Mouse (Mus musculus): Measurements from ENCODE around the gene Gmeb2.
A peak's percentile ranks its signal among the peaks of the same experiment; 100 is the strongest.

Gmeb2 gene

DNA sequence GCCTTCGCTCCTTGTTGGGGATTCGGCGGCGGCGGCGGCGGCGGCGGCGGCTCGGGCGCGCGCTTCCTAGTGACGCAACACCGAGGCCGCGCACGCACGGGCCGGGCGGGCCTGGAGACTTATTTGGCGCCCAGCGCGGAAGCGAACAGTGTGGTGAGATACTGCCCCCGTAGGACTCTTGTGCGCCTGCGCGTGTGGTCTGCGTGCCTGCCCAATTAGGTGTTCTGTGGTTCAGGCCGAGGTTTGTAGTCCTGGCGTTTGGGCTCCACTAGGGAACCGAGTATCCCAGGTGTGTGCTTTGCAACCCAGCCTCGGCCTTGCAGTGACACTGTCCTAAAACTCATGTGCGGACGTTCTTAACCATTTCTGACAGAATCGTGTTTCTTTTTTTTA lies at the start of gene Gmeb2:
Gene Gmeb2, minus strand, starts transcription at position 78 of the 393 bp plus-strand sequence.
- peak; percentile 95 for DNase-seq

DNA sequence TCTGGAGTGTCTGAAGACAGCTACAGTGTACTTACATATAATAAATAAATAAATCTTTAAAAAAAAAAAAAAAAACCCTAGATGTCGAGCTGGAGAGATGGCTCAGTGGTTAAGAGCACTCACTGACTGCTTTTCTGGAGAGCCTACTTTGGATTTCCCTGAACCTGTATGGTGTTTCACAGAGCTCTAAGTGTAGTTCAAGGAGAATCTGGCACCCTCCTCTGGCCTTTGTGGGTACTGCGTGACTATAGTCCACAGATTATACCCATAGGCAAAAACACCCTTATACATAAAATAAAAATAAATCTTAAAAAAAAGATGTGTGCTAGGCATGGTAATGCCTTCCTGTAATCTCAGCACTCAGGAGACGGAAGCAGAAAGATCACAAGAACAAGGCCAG lies 46.2 kb upstream of the Gmeb2 start:
- peak; percentile 57 for DNase-seq

DNA sequence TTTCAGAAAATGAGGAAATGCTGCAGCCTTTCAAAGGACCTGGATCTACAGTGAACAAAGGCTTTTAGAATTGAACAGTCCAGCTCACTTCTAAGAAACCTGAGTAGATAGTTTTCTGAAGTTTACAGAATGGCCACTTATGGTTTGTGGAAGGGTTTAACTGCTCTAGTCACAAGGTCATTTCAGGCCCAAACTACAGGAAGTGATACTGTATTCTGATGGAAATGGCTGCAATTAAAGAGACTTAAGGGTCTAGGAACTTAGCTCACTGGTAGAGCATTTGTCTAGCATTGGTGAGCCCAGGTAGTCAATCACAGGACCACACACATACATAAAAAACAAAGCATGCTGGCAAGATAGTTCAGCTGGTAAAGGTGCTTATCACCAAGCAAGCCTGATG lies 44.7 kb upstream of the Gmeb2 start:
- DNase-seq, result no peak

- no peak for DNase-seq
Observed at GRCm38 (mm10) chr2:181326098-181326497, 38.3 kb upstream of the Gmeb2 start.

GRCm38 (mm10) chr2:181322136-181322535 lies 34.3 kb upstream of the Gmeb2 start:
- no peak for DNase-seq

DNA sequence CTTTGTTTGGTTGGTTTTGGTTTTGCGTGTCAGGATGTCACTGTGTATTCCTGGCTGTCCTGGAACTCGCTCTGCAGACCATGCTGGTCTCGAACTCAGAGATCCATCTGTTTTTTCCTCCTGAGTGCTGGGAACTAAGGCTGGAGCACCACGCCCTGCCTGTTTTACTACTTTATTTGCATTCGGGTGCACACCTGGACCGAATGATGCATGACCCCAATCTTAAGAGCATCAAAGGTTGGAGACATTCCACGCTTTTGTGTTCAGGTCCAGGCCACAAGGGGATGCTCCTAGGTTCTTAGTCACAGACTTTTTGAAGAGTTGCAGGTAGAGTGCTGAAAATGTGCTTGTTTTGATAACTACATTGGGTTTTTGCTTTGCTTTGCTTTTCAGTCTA lies 32.3 kb upstream of the Gmeb2 start:
- DNase-seq, result no peak

GRCm38 (mm10) chr2:181319248-181320102 lies 31.6 kb upstream of the Gmeb2 start, which contains the start of gene Rtel1:
Gene Rtel1 (plus strand): TSS chr2:181319739.
- DNase-seq, result peak; percentile 76

DNA sequence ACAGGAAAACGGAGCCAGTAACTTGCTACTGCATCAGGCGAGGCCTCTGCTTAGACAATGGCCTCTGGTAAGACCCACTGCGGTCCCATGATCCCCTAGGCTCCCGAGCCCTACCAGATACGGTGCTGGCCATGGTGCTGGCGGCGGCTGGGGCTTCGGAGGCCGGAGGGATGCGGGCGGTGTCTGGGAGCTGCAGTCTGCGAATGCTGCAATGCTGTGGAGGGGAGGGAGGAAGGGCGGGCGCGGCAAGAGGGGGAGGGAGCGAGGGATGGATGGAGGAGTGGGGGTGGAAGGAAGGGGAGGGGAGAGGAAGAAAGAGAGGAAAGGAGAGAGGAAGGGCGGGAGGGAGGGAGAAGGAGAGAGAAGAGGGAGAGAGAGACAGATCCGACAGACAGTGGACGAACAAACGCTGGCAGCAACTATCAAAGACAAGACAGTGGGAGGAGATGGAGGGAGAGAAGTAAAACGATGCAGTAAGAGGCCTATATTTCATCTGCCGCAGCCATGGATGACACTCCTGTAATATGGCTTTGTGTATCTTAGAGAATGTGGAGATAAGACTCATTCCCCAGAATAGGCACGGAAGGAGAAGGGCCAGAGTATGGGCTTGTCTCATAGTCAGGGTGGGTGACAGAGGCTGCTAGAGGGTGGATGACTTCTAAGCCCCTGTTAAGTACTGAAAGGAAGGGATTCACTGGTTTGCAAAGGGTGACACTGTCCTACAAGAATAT lies 26.4 kb upstream of the Gmeb2 start, which contains the start of gene Stmn3:
Gene Stmn3, minus strand, starts transcription at position 421 of the 731 bp plus-strand sequence.
- DNase-seq, result peak; percentile 80

- DNase-seq, result peak; percentile 49
Observed at GRCm38 (mm10) chr2:181313344-181314079, 25.7 kb upstream of the Gmeb2 start.

- no peak for DNase-seq
Observed at GRCm38 (mm10) chr2:181313006-181313343, 25.1 kb upstream of the Gmeb2 start.

GRCm38 (mm10) chr2:181312435-181312834 lies 24.6 kb upstream of the Gmeb2 start:
- no peak for DNase-seq

DNA sequence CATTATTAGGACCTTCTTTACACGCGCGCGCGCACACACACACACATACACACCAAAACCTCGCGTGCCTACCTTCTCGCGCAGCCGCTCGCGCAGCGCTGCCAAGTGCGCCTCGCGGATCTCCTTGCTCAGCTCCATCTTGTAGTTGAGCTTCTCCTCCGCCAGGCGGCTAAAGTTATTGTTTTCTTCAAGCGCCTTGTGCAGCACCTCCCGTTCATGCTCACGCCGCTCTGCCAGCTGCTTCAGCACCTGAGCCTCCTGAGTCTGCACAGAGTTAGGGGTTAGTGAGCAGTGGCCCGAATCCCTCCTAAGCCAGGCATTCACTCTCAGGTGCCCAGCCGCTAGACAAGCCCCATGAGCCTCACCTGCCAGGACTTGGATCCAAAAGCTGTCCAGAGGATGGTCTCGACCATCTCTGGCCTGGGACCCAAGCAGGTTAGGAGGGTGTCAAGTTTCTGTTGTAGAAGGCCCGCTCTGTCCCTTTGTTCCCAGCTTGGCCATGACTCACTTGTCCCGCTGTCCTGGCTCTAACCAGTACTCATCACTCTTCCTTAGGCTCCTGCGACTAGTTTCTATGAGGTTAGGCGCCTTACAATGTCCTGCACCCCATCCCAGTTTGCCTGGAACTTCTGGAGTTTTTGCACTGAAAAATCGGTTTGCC lies 19.4 kb upstream of the Gmeb2 start:
- peak; percentile 52 for DNase-seq

- no peak for DNase-seq
Observed at GRCm38 (mm10) chr2:181304944-181305343, 17.1 kb upstream of the Gmeb2 start.

GRCm38 (mm10) chr2:181302041-181302440 lies 14.2 kb upstream of the Gmeb2 start:
- DNase-seq, result no peak

DNA sequence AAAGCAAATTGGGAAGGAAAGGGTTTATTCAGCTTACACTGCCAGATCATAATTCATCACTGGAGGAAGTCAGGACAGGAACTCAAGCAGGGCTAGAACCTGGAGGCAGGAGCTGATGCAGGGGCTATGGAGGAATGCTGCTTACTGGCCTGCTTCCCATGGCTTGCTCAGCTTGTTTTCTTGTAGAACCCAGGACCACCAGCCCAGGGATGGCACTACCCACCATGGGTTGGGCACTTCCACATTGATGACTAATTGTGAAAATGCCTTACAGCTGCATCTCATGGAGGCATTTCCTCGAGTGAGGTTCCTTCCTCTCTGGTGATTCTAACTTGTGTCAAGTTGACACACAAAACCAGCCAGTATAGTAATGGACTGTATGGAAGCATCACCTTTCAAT lies 3.1 kb upstream of the Gmeb2 start:
- DNase-seq, result no peak

DNA sequence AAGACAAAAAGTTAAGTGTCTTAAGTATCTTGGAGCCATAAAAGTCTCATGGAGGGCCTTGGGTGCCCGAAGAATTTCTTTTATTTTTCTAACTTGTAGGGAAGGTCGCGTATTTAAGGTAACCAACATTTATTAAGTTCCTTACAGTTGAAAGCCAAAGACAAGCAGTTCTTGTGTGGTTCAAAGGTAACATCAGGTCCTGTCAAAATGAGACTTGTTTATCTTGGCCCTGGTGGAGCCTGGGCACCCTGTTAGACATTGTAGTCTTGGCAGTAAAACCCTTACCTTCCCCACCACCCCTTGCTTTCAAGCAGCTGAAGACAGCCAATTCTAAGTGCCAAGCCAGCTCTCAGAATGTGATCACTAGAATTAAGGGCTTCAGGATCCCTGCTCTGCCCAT lies 856 bp upstream of the Gmeb2 start:
- no peak for DNase-seq

DNA sequence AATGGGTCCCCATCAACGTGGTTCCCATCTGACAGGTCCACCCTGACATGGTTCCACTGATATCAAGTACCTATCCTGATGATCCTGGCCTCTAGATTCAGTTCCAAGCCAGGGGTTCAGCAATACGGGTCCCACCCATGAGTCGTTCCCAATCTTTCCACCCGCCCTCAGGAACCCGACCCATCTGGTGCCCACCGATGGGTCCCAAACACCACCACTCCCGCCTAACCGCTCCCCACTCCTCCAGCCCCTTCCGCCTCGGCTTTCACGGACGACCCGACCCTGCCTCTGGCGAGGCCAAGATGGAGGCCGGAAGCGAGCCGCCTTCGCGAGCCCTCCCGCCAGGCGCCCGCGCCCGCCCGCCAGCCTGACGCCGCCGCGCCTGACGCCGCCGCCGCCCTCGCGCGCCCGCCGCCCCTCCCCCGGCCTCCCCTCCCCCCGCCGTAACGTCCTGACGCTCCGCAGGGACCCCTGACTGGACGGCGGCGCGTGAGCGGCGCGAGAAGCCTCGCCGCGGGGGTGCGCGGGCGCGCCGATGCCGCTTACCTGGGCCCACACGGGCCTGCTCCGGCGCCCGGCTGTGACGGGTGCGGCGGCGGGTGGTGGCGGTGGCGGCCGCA lies 387 bp downstream of the Gmeb2 start:
- peak; percentile 80 for DNase-seq

- DNase-seq, result no peak
Observed at GRCm38 (mm10) chr2:181286629-181287337, 1.1 kb downstream of the Gmeb2 start.

DNA sequence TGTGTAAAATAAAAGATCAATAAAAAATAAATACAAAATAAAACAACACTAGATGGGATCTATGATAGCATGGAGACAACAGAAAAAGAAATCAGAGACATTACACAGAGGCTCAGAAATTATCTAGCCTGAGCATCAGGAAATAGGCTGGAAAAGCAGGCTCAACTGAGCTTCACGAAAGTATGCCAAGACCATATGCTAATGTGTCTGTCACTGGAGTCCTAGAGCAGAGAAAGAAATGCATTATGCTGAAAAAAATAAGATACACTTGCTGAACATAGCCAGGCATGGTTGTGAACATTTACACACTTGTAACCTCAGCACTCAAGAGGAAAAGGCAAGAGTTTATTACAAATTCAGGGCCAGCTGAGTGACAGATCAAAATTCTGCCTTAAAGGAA lies 7.9 kb downstream of the Gmeb2 start:
- DNase-seq, result no peak

GRCm38 (mm10) chr2:181277866-181278265 lies 10.0 kb downstream of the Gmeb2 start:
- no peak for DNase-seq

DNA sequence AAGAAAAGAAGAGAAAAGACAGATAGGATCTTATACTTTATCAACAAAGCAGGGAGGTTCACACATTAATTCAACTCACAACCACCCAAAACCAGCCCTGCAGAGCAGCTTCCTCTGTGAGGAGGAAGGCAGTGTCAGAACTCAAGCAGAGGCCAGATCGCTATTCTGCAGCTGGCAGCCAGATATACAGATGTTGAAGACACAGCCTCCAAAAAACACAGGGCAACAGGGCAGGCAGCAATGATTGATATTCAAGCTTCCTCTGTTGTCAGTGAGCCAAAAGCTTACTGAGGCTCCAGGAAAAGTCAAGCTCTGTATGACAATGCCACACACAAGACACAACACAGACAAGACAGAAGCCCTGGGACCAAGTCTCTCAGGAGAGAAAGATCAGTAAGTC lies 11.1 kb downstream of the Gmeb2 start:
- no peak for DNase-seq

DNA sequence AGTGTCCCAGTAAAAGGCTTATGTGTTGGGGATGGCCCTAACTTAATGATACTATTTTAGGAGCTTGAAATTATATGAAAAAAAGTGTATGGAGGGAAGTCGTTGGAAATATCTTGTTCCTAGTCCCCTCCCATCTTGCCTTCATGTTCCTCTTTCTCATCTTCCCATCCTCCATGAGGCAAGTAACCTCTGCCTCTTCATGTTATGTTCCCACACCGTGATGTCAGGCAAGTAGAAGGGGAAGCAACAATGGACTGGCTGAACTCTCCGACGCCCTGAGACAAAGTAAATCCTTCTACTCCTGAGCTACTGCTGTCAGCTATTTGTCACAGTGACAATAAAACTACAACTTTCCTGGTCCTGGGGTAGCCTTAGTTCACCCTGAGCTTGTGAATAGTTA lies 13.2 kb downstream of the Gmeb2 start:
- no peak for DNase-seq

All from cerebellum, adult 11 months (tissue).